Comparison of ENCODE assay signal across 24 mouse cellular contexts in genomic region chr7:45766764-45767163, GRCm38 (mm10). TPM values are rescaled to one million over a fixed set of nuclear protein-coding genes. Genes with fewer than 3 reads are reported as not detected.
DNase-seq lines count a peak whose midpoint lies in the region; ATAC-seq lines count a peak whose summit lies in the region.
"Had no signal": no experiment of that assay in that cellular context is flagged by ENCODE, and none has a peak within 500 bp of the region (broad histone marks: within the 10 kb centered on the region; RNA-seq: fewer than 3 reads in every experiment).

No protein-coding gene starts in this region.

- WGBS in kidney, embryonic 16.5 days = 43% methylated on average over 6 of the region's 8 CpGs
- WGBS in lung, embryonic 16.5 days = 23% methylated on average over 7 of the region's 8 CpGs
- 42% methylated on average over 8 of the region's 8 CpGs for WGBS in embryonic facial prominence, embryonic 13.5 days

- 0 out of 2 replicates have a peak, but pooled peaks have one; percentile 12 for ATAC-seq in kidney, embryonic 16.5 days (ENCODE audit: low FRiP score, low TSS enrichment)
- peak; percentile 83 for ATAC-seq in lung, embryonic 16.5 days (ENCODE audit: low read depth)
- ATAC-seq in embryonic facial prominence, embryonic 13.5 days (ENCODE audit: insufficient number of reproducible peaks, insufficient read depth, low FRiP score, low TSS enrichment, low read depth) = 0 out of 2 replicates have a peak, but pooled peaks have one; percentile 43
- ATAC-seq in megakaryocyte progenitor cell, adult 5-6 weeks (replicated peaks; ENCODE audit: poor library complexity) = no peak
- ATAC-seq: forebrain, embryonic 16.5 days had no signal

- H3K27me3 ChIP-seq in kidney, embryonic 16.5 days (ENCODE audit: insufficient read depth, low read length) = no peaks in the 10 kb centered on the region
- no peaks in the 10 kb centered on the region for H3K27me3 ChIP-seq in lung, embryonic 16.5 days (ENCODE audit: control insufficient read depth, insufficient read depth, low read depth, low read length)
- no peaks in the 10 kb centered on the region for H3K27me3 ChIP-seq in embryonic facial prominence, embryonic 13.5 days
- H3K27me3 ChIP-seq: forebrain, embryonic 12.5 days had no signal

- H3K4me2 ChIP-seq in kidney, embryonic 16.5 days (replicated peaks; ENCODE audit: low read depth, low read length) = no peak overlapping the region
- H3K4me2 ChIP-seq in lung, embryonic 16.5 days (ENCODE audit: low read depth, low read length) = 0 out of 2 replicates have a peak overlapping the region, but pooled peaks have one; percentile 25
- H3K4me2 ChIP-seq in embryonic facial prominence, embryonic 13.5 days = no peak overlapping the region
- H3K4me2 ChIP-seq: forebrain, embryonic 12.5 days; hindbrain, embryonic 12.5 days had no signal

- no peaks in the 10 kb centered on the region for H3K36me3 ChIP-seq in kidney, embryonic 16.5 days (ENCODE audit: insufficient read depth, low read length)
- no peaks in the 10 kb centered on the region for H3K36me3 ChIP-seq in lung, embryonic 16.5 days (ENCODE audit: control insufficient read depth, insufficient read depth, low read length)
- no peaks in the 10 kb centered on the region for H3K36me3 ChIP-seq in embryonic facial prominence, embryonic 13.5 days
- H3K36me3 ChIP-seq: forebrain, embryonic 12.5 days; heart, embryonic 10.5 days; hindbrain, embryonic 12.5 days had no signal

- H3K9me3 ChIP-seq in kidney, embryonic 16.5 days (ENCODE audit: low read length) = no peaks in the 10 kb centered on the region
- no peaks in the 10 kb centered on the region for H3K9me3 ChIP-seq in lung, embryonic 16.5 days (ENCODE audit: control insufficient read depth, low read length)
- no peaks in the 10 kb centered on the region for H3K9me3 ChIP-seq in embryonic facial prominence, embryonic 13.5 days
- H3K9me3 ChIP-seq: heart, embryonic 10.5 days; hindbrain, embryonic 12.5 days had no signal

- H3K9ac ChIP-seq in kidney, embryonic 16.5 days (replicated peaks; ENCODE audit: low read length) = no peak overlapping the region
- no peak overlapping the region for H3K9ac ChIP-seq in lung, embryonic 16.5 days (ENCODE audit: low read length)
- H3K9ac ChIP-seq in embryonic facial prominence, embryonic 13.5 days = 0 out of 2 replicates have a peak overlapping the region, but pooled peaks have one; percentile 11
- H3K9ac ChIP-seq: forebrain, embryonic 12.5 days; hindbrain, embryonic 12.5 days had no signal

- no peak overlapping the region for H3K4me3 ChIP-seq in kidney, embryonic 16.5 days (ENCODE audit: low read length)
- no peak overlapping the region for H3K4me3 ChIP-seq in lung, embryonic 16.5 days (ENCODE audit: low read length)
- H3K4me3 ChIP-seq in embryonic facial prominence, embryonic 13.5 days = no peak overlapping the region
- H3K4me3 ChIP-seq: forebrain, embryonic 12.5 days; heart, embryonic 10.5 days; hindbrain, embryonic 12.5 days had no signal

- no peak for DNase-seq in kidney, adult 18-20 months
- DNase-seq in lung, postnatal 14 days = no peak
- DNase-seq in thymus, postnatal 0 days (ENCODE audit: low spot score) = no peak
- DNase-seq: adrenal gland, postnatal 14 days; cerebellum, adult 11-12 months; cerebellum, adult 9-10 months; cerebellum, postnatal 25 days; gastrocnemius, postnatal 10 days; heart, adult 18-20 months; heart, postnatal 10 days; heart, postnatal 4 days had no signal

- no peak overlapping the region for H3K27ac ChIP-seq in kidney, embryonic 16.5 days (ENCODE audit: low read length)
- no peak overlapping the region for H3K27ac ChIP-seq in lung, embryonic 16.5 days (ENCODE audit: low read length)
- no peak overlapping the region for H3K27ac ChIP-seq in embryonic facial prominence, embryonic 13.5 days
- H3K27ac ChIP-seq: forebrain, embryonic 12.5 days; heart, embryonic 10.5 days; hindbrain, embryonic 12.5 days had no signal

- H3K4me1 ChIP-seq in kidney, embryonic 16.5 days (ENCODE audit: insufficient read depth, low read length) = no peaks in the 10 kb centered on the region
- H3K4me1 ChIP-seq in lung, embryonic 16.5 days (replicated peaks; ENCODE audit: control insufficient read depth, insufficient read depth, low read length) = 0 out of 2 replicates have a peak, but pooled peaks cover 5% of the 10 kb centered on the region
- H3K4me1 ChIP-seq in embryonic facial prominence, embryonic 13.5 days = 0 out of 2 replicates have a peak, but pooled peaks cover 4% of the 10 kb centered on the region
- H3K4me1 ChIP-seq: forebrain, embryonic 12.5 days; hindbrain, embryonic 12.5 days had no signal

RNA-seq across cellular contexts. Expression of gene Lmtk3, which starts 16.8 kb away (rescaled TPM):
- polyA plus RNA-seq in kidney, embryonic 16.5 days (2015; fragmentation: Nextera tagmentation; extraction: Ambion mirVana) = 1.3 and 1.8 TPM in 2 replicates
- polyA plus RNA-seq in lung, embryonic 16.5 days (2015; fragmentation: Nextera tagmentation; extraction: Ambion mirVana) = 0.72 and 1.0 TPM in 2 replicates
- 4.1 and 4.2 TPM in 2 replicates for polyA plus RNA-seq in embryonic facial prominence, embryonic 13.5 days (2015; fragmentation: Nextera tagmentation; extraction: Ambion mirVana)
- total RNA-seq in megakaryocyte progenitor cell, adult 5-6 weeks (2015) = 0.07 TPM in 2 replicates
- total RNA-seq in megakaryocyte progenitor cell, adult 5-6 weeks (2017) = not detected in 2 replicates
- polyA plus RNA-seq in thymus, postnatal 0 days (2015; fragmentation: Nextera tagmentation; extraction: Ambion mirVana) = not detected in 2 replicates
- total RNA-seq: heart, adult 18-20 months had no signal

RNA-seq across cellular contexts. Expression of gene Sult2b1, which starts 17.7 kb away (rescaled TPM):
- 1.9 and 2.5 TPM in 2 replicates for polyA plus RNA-seq in kidney, embryonic 16.5 days (2015; fragmentation: Nextera tagmentation; extraction: Ambion mirVana)
- 6.6 and 7.9 TPM in 2 replicates for polyA plus RNA-seq in lung, embryonic 16.5 days (2015; fragmentation: Nextera tagmentation; extraction: Ambion mirVana)
- 7.7 and 8.4 TPM in 2 replicates for polyA plus RNA-seq in embryonic facial prominence, embryonic 13.5 days (2015; fragmentation: Nextera tagmentation; extraction: Ambion mirVana)
- total RNA-seq in megakaryocyte progenitor cell, adult 5-6 weeks (2015) = 1.2 and 1.7 TPM in 2 replicates
- total RNA-seq in megakaryocyte progenitor cell, adult 5-6 weeks (2017) = 1.9 and 6.4 TPM in 2 replicates
- 4.1 and 5.8 TPM in 2 replicates for polyA plus RNA-seq in thymus, postnatal 0 days (2015; fragmentation: Nextera tagmentation; extraction: Ambion mirVana)
- total RNA-seq: gastrocnemius, postnatal 10 days; heart, adult 18-20 months; heart, postnatal 10 days; heart, postnatal 4 days had no signal

RNA-seq across cellular contexts. Expression of gene Spaca4, which starts 41.2 kb away (rescaled TPM):
- not detected in 2 replicates for polyA plus RNA-seq in kidney, embryonic 16.5 days (2015; fragmentation: Nextera tagmentation; extraction: Ambion mirVana)
- not detected in 2 replicates for polyA plus RNA-seq in lung, embryonic 16.5 days (2015; fragmentation: Nextera tagmentation; extraction: Ambion mirVana)
- not detected in 2 replicates for polyA plus RNA-seq in embryonic facial prominence, embryonic 13.5 days (2015; fragmentation: Nextera tagmentation; extraction: Ambion mirVana)
- total RNA-seq in megakaryocyte progenitor cell, adult 5-6 weeks (2015) = not detected in 2 replicates
- total RNA-seq in megakaryocyte progenitor cell, adult 5-6 weeks (2017) = not detected in 2 replicates
- not detected in 2 replicates for polyA plus RNA-seq in thymus, postnatal 0 days (2015; fragmentation: Nextera tagmentation; extraction: Ambion mirVana)
- total RNA-seq: adrenal gland, postnatal 14 days; gastrocnemius, postnatal 10 days; gastrocnemius, postnatal 4 days; heart, adult 18-20 months; heart, postnatal 10 days; heart, postnatal 4 days; MEL had no signal
- polyA plus RNA-seq: cortical plate, adult 2 months; forebrain, embryonic 12.5 days; forebrain, embryonic 16.5 days; frontal cortex, adult 2 months; heart, embryonic 10.5 days; heart, embryonic 14.5 days; hindbrain, embryonic 12.5 days had no signal

RNA-seq across cellular contexts. Expression of gene Fam83e, which starts 45.8 kb away (rescaled TPM):
- 1.1 and 1.2 TPM in 2 replicates for polyA plus RNA-seq in kidney, embryonic 16.5 days (2015; fragmentation: Nextera tagmentation; extraction: Ambion mirVana)
- polyA plus RNA-seq in lung, embryonic 16.5 days (2015; fragmentation: Nextera tagmentation; extraction: Ambion mirVana) = 2.0 and 2.1 TPM in 2 replicates
- polyA plus RNA-seq in embryonic facial prominence, embryonic 13.5 days (2015; fragmentation: Nextera tagmentation; extraction: Ambion mirVana) = 1.4 and 1.5 TPM in 2 replicates
- 0.54 and 0.78 TPM in 2 replicates for total RNA-seq in megakaryocyte progenitor cell, adult 5-6 weeks (2015)
- total RNA-seq in megakaryocyte progenitor cell, adult 5-6 weeks (2017) = 0.37 and 0.51 TPM in 2 replicates
- polyA plus RNA-seq in thymus, postnatal 0 days (2015; fragmentation: Nextera tagmentation; extraction: Ambion mirVana) = 0.50 and 0.66 TPM in 2 replicates

RNA-seq across cellular contexts. Expression of gene Cyth2, which starts 47.6 kb away (rescaled TPM):
- polyA plus RNA-seq in kidney, embryonic 16.5 days (2015; fragmentation: Nextera tagmentation; extraction: Ambion mirVana) = 125 and 126 TPM in 2 replicates
- polyA plus RNA-seq in lung, embryonic 16.5 days (2015; fragmentation: Nextera tagmentation; extraction: Ambion mirVana) = 108 and 112 TPM in 2 replicates
- polyA plus RNA-seq in embryonic facial prominence, embryonic 13.5 days (2015; fragmentation: Nextera tagmentation; extraction: Ambion mirVana) = 133 and 138 TPM in 2 replicates
- 17.9 and 26.3 TPM in 2 replicates for total RNA-seq in megakaryocyte progenitor cell, adult 5-6 weeks (2015)
- total RNA-seq in megakaryocyte progenitor cell, adult 5-6 weeks (2017) = 32.4 and 34.5 TPM in 2 replicates
- polyA plus RNA-seq in thymus, postnatal 0 days (2015; fragmentation: Nextera tagmentation; extraction: Ambion mirVana) = 96.3 and 98.0 TPM in 2 replicates
